ENCODE assay signal across 8 mouse cellular contexts in the genomic region with DNA sequence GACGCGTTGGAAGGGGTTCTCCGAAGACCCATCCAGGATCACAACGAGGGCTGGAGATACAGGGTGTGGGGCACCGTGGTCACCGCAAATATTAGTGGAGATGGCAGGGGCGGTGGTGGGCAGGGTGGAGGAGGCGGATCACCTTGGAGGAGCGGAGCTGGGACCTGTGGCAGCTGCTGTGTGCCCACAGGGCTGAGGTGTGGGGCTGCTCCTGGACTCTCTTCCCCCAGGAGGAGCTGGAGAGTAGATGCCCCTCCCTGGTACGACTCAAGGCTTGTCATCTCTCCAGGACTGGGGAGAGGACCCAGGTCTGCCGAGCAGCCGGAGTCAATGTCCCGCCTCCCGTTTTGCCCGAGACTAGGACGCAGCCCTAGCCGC.
DNase-seq lines count a peak whose midpoint lies in the region; ATAC-seq and TF ChIP-seq lines count a peak whose summit lies in the region.

No protein-coding gene starts in this region.

- TF ChIP-seq EP300 in stomach, postnatal 0 days (optimal IDR thresholded peaks at IDR 0.05) = no peak

- TF ChIP-seq CTCF in lung, embryonic 14.5 days (IDR thresholded peaks at IDR 0.05; ENCODE audit: low read depth) = no peak
- peak; percentile 16; the same call in 1 of the 2 replicates for TF ChIP-seq CTCF in stomach, postnatal 0 days (IDR thresholded peaks at IDR 0.05; ENCODE audit: low read depth)

- no peak overlapping the region for H3K27ac ChIP-seq in lung, embryonic 14.5 days (ENCODE audit: low read depth)
- peak overlapping the region; percentile 74 for H3K27ac ChIP-seq in forebrain, embryonic 15.5 days (replicated peaks)
- H3K27ac ChIP-seq in liver, embryonic 13.5 days = no peak overlapping the region
- no peak overlapping the region for H3K27ac ChIP-seq in stomach, postnatal 0 days (replicated peaks)

- H3K4me3 ChIP-seq in lung, embryonic 14.5 days (ENCODE audit: low read depth, low read length) = peak overlapping the region; percentile 37
- peak overlapping the region; percentile 48 for H3K4me3 ChIP-seq in forebrain, embryonic 15.5 days
- H3K4me3 ChIP-seq in liver, embryonic 13.5 days (replicated peaks) = peak overlapping the region; percentile 44
- peak overlapping the region; percentile 37 for H3K4me3 ChIP-seq in stomach, postnatal 0 days (ENCODE audit: low read depth, low read length)

- H3K4me2 ChIP-seq in lung, embryonic 14.5 days = peak overlapping the region; percentile 73
- peak overlapping the region; percentile 83 for H3K4me2 ChIP-seq in forebrain, embryonic 15.5 days (replicated peaks)
- peak overlapping the region; percentile 66 for H3K4me2 ChIP-seq in liver, embryonic 13.5 days
- H3K4me2 ChIP-seq in stomach, postnatal 0 days (replicated peaks; ENCODE audit: low read depth) = peak overlapping the region; percentile 69

- peak; percentile 6 for DNase-seq in cerebellum, adult 11-12 months
- no peak for DNase-seq in cerebellum, adult 9-10 months
- DNase-seq in lung, embryonic 14.5 days = no peak
- DNase-seq in lung, adult 18-20 months = no peak
- DNase-seq in liver, embryonic 13.5 days = no peak
- DNase-seq in stomach, postnatal 0 days (ENCODE audit: low spot score) = peak; percentile 13
- no peak for DNase-seq in embryo, embryonic 9.5 days (ENCODE audit: extremely low spot score)

- no peaks in the 10 kb centered on the region for H3K9me3 ChIP-seq in lung, embryonic 14.5 days (ENCODE audit: low read depth, low read length)
- H3K9me3 ChIP-seq in forebrain, embryonic 15.5 days = no peaks in the 10 kb centered on the region
- H3K9me3 ChIP-seq in liver, embryonic 13.5 days (replicated peaks) = no peaks in the 10 kb centered on the region
- H3K9me3 ChIP-seq in stomach, postnatal 0 days (ENCODE audit: control insufficient read depth, low read length) = no peaks in the 10 kb centered on the region

- ATAC-seq in lung, embryonic 14.5 days (ENCODE audit: insufficient read depth) = peak; percentile 44
- peak; percentile 52 for ATAC-seq in forebrain, embryonic 15.5 days (replicated peaks)
- ATAC-seq in liver, embryonic 13.5 days (ENCODE audit: low read depth) = no peak; the same call in 1 of the 2 replicates
- peak; percentile 16; the same call in 1 of the 2 replicates for ATAC-seq in stomach, postnatal 0 days (ENCODE audit: low FRiP score, low TSS enrichment)

- H3K9ac ChIP-seq in lung, embryonic 14.5 days = peak overlapping the region; percentile 41
- H3K9ac ChIP-seq in forebrain, embryonic 15.5 days (replicated peaks) = peak overlapping the region; percentile 54
- H3K9ac ChIP-seq in liver, embryonic 13.5 days = peak overlapping the region; percentile 26; the same call in 1 of the 2 replicates
- no peak overlapping the region for H3K9ac ChIP-seq in stomach, postnatal 0 days (ENCODE audit: low read length)

- no peaks in the 10 kb centered on the region for H3K36me3 ChIP-seq in lung, embryonic 14.5 days (ENCODE audit: insufficient read depth)
- no peaks in the 10 kb centered on the region for H3K36me3 ChIP-seq in forebrain, embryonic 15.5 days
- no peaks in the 10 kb centered on the region for H3K36me3 ChIP-seq in liver, embryonic 13.5 days
- no peaks in the 10 kb centered on the region for H3K36me3 ChIP-seq in stomach, postnatal 0 days (ENCODE audit: control insufficient read depth, insufficient read depth, low read length)

- H3K4me1 ChIP-seq in lung, embryonic 14.5 days (ENCODE audit: insufficient read depth) = no peaks in the 10 kb centered on the region
- peaks cover 10% of the 10 kb centered on the region; the same call in 1 of the 2 replicates for H3K4me1 ChIP-seq in forebrain, embryonic 15.5 days
- H3K4me1 ChIP-seq in liver, embryonic 13.5 days (replicated peaks) = no peaks in the 10 kb centered on the region
- no peaks in the 10 kb centered on the region for H3K4me1 ChIP-seq in stomach, postnatal 0 days (replicated peaks; ENCODE audit: control insufficient read depth, insufficient read depth)

- peaks cover 27% of the 10 kb centered on the region; the same call in 1 of the 2 replicates for H3K27me3 ChIP-seq in lung, embryonic 14.5 days (ENCODE audit: insufficient read depth, low read length)
- H3K27me3 ChIP-seq in forebrain, embryonic 15.5 days = peaks cover 38% of the 10 kb centered on the region; the same call in 1 of the 2 replicates
- H3K27me3 ChIP-seq in liver, embryonic 13.5 days = peaks cover 62% of the 10 kb centered on the region
- no peaks in the 10 kb centered on the region for H3K27me3 ChIP-seq in stomach, postnatal 0 days (ENCODE audit: control insufficient read depth, insufficient read depth, low read length)

- WGBS in lung, embryonic 14.5 days = 7% methylated on average over 17 of the region's 17 CpGs
- 9% methylated on average over 16 of the region's 17 CpGs for WGBS in forebrain, embryonic 15.5 days
- WGBS in liver, embryonic 13.5 days (ENCODE audit: insufficient replicate concordance) = 8% methylated on average over 17 of the region's 17 CpGs
- 7% methylated on average over 15 of the region's 17 CpGs for WGBS in stomach, postnatal 0 days

Comparison
In these comparisons a context has a peak if more than half of its experiments do, and no peak if none do; other contexts are left out.
1. DNase-seq: peak in cerebellum, adult 11-12 months (single experiment) and stomach, postnatal 0 days (single experiment); none in cerebellum, adult 9-10 months (single experiment), lung, embryonic 14.5 days (single experiment), lung, adult 18-20 months (0 of 2), liver, embryonic 13.5 days (single experiment) and embryo, embryonic 9.5 days (single experiment).
2. Peak in every context shown above with its lines, with median percentiles within 50 percentile points of each other: H3K4me2 ChIP-seq and H3K4me3 ChIP-seq.